Mouse (Mus musculus): ENCODE results near the gene Asb15.

DNA sequence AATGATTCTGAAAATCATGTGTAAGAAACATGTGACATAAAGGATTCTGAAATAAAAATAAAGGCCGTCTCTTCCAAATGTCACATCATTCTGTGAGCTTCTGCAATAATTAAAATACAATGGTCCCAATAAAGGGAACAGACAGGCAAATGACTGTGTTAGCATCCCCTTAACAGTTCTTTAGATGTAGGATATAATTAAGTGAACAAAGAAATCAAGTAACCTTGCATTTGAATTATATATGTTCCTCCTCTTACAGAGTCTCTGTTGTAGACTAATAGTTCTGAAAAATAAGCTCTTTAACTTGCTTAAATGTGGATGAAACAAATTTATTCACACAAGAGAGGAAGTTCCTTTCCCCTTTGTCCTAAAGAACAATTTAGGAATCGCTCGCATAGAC is 10.5 kb downstream of the Asb15 start:
- TF ChIP-seq CTCF (IDR thresholded peaks at IDR 0.05; ENCODE audit: borderline replicate concordance, insufficient read depth, low read length) (no peak), POLR2A (IDR thresholded peaks at IDR 0.05; ENCODE audit: low read depth, low read length) (no peak)

Measured in embryonic fibroblast, embryonic 13.5 days (primary cell).